In genomic region chr1:128303900-128304299, GRCm38 (mm10) we compare ENCODE assay signal across 9 mouse cellular contexts. TPM values are rescaled to one million over a fixed set of nuclear protein-coding genes. Genes with fewer than 3 reads are reported as not detected.
DNase-seq lines count a peak whose midpoint lies in the region; ATAC-seq lines count a peak whose summit lies in the region.
"Had no signal": no experiment of that assay in that cellular context is flagged by ENCODE, and none has a peak within 500 bp of the region (broad histone marks: within the 10 kb centered on the region; RNA-seq: fewer than 3 reads in every experiment).

No protein-coding gene starts in this region.

- no peaks in the 10 kb centered on the region for H3K9me3 ChIP-seq in intestine, embryonic 15.5 days
- H3K9me3 ChIP-seq: liver, embryonic 13.5 days had no signal

- H3K4me2 ChIP-seq in intestine, embryonic 15.5 days (replicated peaks): no peak overlapping the region
- H3K4me2 ChIP-seq: liver, embryonic 13.5 days had no signal

- no peaks in the 10 kb centered on the region for H3K4me1 ChIP-seq in intestine, embryonic 15.5 days (replicated peaks)
- H3K4me1 ChIP-seq: liver, embryonic 13.5 days had no signal

- no peak for ATAC-seq in intestine, embryonic 15.5 days

- no peaks in the 10 kb centered on the region for H3K27me3 ChIP-seq in intestine, embryonic 15.5 days (replicated peaks)
- H3K27me3 ChIP-seq: liver, embryonic 13.5 days had no signal

- no peaks in the 10 kb centered on the region for H3K36me3 ChIP-seq in intestine, embryonic 15.5 days
- H3K36me3 ChIP-seq: liver, embryonic 13.5 days had no signal

- peak; percentile 54 to 60 for DNase-seq in layer of hippocampus, postnatal 10 days (ENCODE audit: low spot score in 2 of 2)
- no peak for DNase-seq in layer of hippocampus, adult 11-12 months (ENCODE audit: low spot score)
- DNase-seq in ZHBTc4 (ENCODE audit: low read depth, low spot score): peak; percentile 30
- DNase-seq in cerebellum, postnatal 14 days: peak; percentile 98
- peak; percentile 83 for DNase-seq in kidney, postnatal 14 days
- DNase-seq in lung, postnatal 25 days (ENCODE audit: low spot score): no peak
- no peak for DNase-seq in yolk sac, embryonic 10.5 days (ENCODE audit: low spot score)
- DNase-seq: liver, embryonic 13.5 days had no signal

- no peak overlapping the region for H3K4me3 ChIP-seq in intestine, embryonic 15.5 days (replicated peaks)
- H3K4me3 ChIP-seq: liver, embryonic 13.5 days had no signal

- no peak overlapping the region for H3K27ac ChIP-seq in intestine, embryonic 15.5 days
- H3K27ac ChIP-seq: liver, embryonic 13.5 days had no signal

- H3K9ac ChIP-seq in intestine, embryonic 15.5 days: no peak overlapping the region
- H3K9ac ChIP-seq: liver, embryonic 13.5 days had no signal

- WGBS in intestine, embryonic 15.5 days: 95% methylated on average over 16 of the region's 16 CpGs

RNA-seq across cellular contexts. Expression of gene Lct, which starts 24.2 kb away (rescaled TPM):
- 10 to 100 TPM; 16.6 to 20.2 TPM for total RNA-seq in layer of hippocampus, postnatal 10 days (2021)
- 19.6 and 25.1 TPM in 2 replicates for polyA plus RNA-seq in intestine, embryonic 15.5 days (2015; fragmentation: Nextera tagmentation; extraction: Ambion mirVana)

RNA-seq across cellular contexts. Expression of gene Mcm6, which starts 55.6 kb away (rescaled TPM):
- total RNA-seq in layer of hippocampus, postnatal 10 days (2021): 10 to 100 TPM; 18.6 to 20.6 TPM
- 243 and 257 TPM in 2 replicates for polyA plus RNA-seq in intestine, embryonic 15.5 days (2015; fragmentation: Nextera tagmentation; extraction: Ambion mirVana)

Comparison
In these comparisons a context has a peak if more than half of its experiments do, and no peak if none do; other contexts are left out.
1. DNase-seq: peak in layer of hippocampus, postnatal 10 days (2 of 2), ZHBTc4 (single experiment), cerebellum, postnatal 14 days (2 of 2) and kidney, postnatal 14 days (single experiment); none in layer of hippocampus, adult 11-12 months (single experiment), lung, postnatal 25 days (single experiment) and yolk sac, embryonic 10.5 days (single experiment).